10 mouse cellular contexts compared by ENCODE assay signal in the genomic region with DNA sequence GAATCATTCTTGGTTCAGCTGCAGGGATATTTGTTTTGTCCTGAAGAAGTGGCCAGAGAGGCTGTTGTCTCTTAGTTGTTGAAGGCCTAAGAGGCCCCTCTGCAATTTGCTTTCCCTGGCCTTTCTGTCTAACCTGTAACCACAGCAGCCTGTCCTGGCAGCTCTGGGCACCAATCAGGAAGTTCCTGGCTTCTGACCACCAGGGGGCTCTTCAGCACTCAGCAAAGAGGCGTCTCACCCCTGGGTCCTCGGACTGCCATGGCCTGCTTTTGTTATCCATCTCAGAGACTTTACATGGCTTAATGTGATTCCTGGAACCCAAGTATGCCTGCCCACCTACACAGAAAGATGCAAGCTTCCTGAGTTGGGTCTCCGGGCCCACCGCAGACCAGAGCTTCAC. TPM values are rescaled to one million over a fixed set of nuclear protein-coding genes. Genes with fewer than 3 reads are reported as not detected.
A peak's percentile ranks its signal among the peaks of the same experiment; 100 is the strongest.
DNase-seq lines count a peak whose midpoint lies in the region; ATAC-seq lines count a peak whose summit lies in the region.
"Had no signal": no experiment of that assay in that cellular context is flagged by ENCODE, and none has a peak within 500 bp of the region (broad histone marks: within the 10 kb centered on the region; RNA-seq: fewer than 3 reads in every experiment).

No protein-coding gene starts in this region.

- no peaks in the 10 kb centered on the region for H3K27me3 ChIP-seq in limb, embryonic 10.5 days (ENCODE audit: low read depth, poor library complexity, severe bottlenecking)

- H3K4me3 ChIP-seq in limb, embryonic 10.5 days, result no peak overlapping the region
- H3K4me3 ChIP-seq: erythroblast, embryonic 14.5 days; megakaryocyte, embryonic 14.5 days had no signal

- intact Hi-C loops in gastrocnemius, postnatal 14 days (cut with DNase I; ENCODE audit: low total_unique reads), result loop anchor here (5.0 kb wide), 2 partner anchors 36 to 271 kb away; no protein-coding TSS in a partner anchor

- peak; percentile 76 for ATAC-seq in common myeloid progenitor, adult 5-6 weeks (replicated peaks; ENCODE audit: low read depth, poor library complexity, severe bottlenecking)

- H3K27ac ChIP-seq in limb, embryonic 10.5 days, result no peak overlapping the region

- H3K36me3 ChIP-seq in limb, embryonic 10.5 days, result no peaks in the 10 kb centered on the region

- no peaks in the 10 kb centered on the region for H3K9me3 ChIP-seq in limb, embryonic 10.5 days (replicated peaks)
- H3K9me3 ChIP-seq: megakaryocyte, embryonic 14.5 days had no signal

- no peaks in the 10 kb centered on the region for H3K4me1 ChIP-seq in limb, embryonic 10.5 days

- DNase-seq in gastrocnemius, postnatal 14 days, result peak; percentile 40
- DNase-seq in gastrocnemius, postnatal 25 days, result no peak
- peak; percentile 27 for DNase-seq in urinary bladder, postnatal 25 days (ENCODE audit: low spot score)
- no peak for DNase-seq in urinary bladder, postnatal 10 days (ENCODE audit: low spot score)
- DNase-seq in limb, embryonic 10.5 days (ENCODE audit: low spot score), result peak; percentile 70
- peak; percentile 60 for DNase-seq in retina, postnatal 7 days (ENCODE audit: low read depth, low spot score)
- no peak for DNase-seq in urinary bladder, adult 2 months (ENCODE audit: low spot score)

- WGBS in limb, embryonic 10.5 days, result 37% methylated on average over 4 of the region's 4 CpGs

RNA-seq across cellular contexts. Expression of a gene that starts 35.4 kb away (rescaled TPM):
- 10 to 100 TPM; 36.2 to 38.8 TPM for total RNA-seq in gastrocnemius, postnatal 14 days (2021)
- 10 to 100 TPM; 38.1 to 38.9 TPM for total RNA-seq in gastrocnemius, postnatal 25 days (2021)
- total RNA-seq in common myeloid progenitor, adult 5-6 weeks (2017), result 32.8 and 33.6 TPM in 2 replicates
- polyA plus RNA-seq in limb, embryonic 10.5 days (2016; fragmentation: Nextera tagmentation; extraction: Ambion mirVana), result 55.5 and 65.5 TPM in 2 replicates
- polyA plus RNA-seq in urinary bladder, adult 2 months (2012; rRNA removed), result 35.5 and 45.1 TPM in 2 replicates

RNA-seq across cellular contexts. Expression of a gene that starts 41.0 kb away (rescaled TPM):
- 1 to 10 TPM in 1 of 2 experiments, under 1 TPM in 1; 0.29 to 1.3 TPM for total RNA-seq in gastrocnemius, postnatal 14 days (2021)
- total RNA-seq in gastrocnemius, postnatal 25 days (2021), result 1 to 10 TPM; 2.0 to 5.2 TPM
- not detected in 2 replicates for total RNA-seq in common myeloid progenitor, adult 5-6 weeks (2017)
- 0.55 and 1.3 TPM in 2 replicates for polyA plus RNA-seq in limb, embryonic 10.5 days (2016; fragmentation: Nextera tagmentation; extraction: Ambion mirVana)
- 0.03 and 0.08 TPM in 2 replicates for polyA plus RNA-seq in urinary bladder, adult 2 months (2012; rRNA removed)
- polyA plus RNA-seq: erythroblast, embryonic 14.5 days had no signal

Comparison
In these comparisons a context has a peak if more than half of its experiments do, and no peak if none do; other contexts are left out.
1. DNase-seq: peak in gastrocnemius, postnatal 14 days (single experiment), urinary bladder, postnatal 25 days (single experiment), limb, embryonic 10.5 days (single experiment) and retina, postnatal 7 days (single experiment); none in gastrocnemius, postnatal 25 days (single experiment), urinary bladder, postnatal 10 days (single experiment) and urinary bladder, adult 2 months (single experiment).